Mouse (Mus musculus): Measurements from ENCODE around the gene Msl1. TPM values are rescaled to one million over a fixed set of nuclear protein-coding genes. Genes with fewer than 3 reads are reported as not detected.
A peak's percentile ranks its signal among the peaks of the same experiment; 100 is the strongest.

Msl1 gene
- polyA plus RNA-seq, 1 experiment: 40.5 TPM

DNA sequence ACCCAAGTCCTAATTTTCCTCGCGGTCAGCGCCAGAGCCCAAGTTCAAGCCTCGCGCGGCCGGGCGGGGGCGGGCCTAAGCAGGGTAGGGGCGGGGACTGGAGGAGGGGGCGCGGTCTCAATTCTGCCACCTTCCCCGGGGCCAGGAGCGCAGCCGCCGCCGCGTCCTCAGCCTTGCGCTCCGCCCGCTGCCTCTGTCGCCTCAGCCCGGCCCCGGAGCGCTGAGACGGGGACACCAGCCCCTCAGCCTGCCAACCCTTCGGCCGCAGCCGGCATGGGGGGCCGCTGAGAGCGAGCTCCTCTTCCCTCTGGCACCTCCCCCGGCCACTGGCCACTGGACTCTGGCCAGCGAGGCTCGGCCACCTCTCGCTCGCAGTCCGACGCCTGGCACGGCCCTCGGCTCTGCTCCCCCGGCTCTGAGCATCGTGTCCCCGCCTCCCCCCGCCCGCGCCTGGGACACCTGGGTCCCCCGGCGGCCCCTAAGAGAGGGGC lies 41.4 kb downstream of the Msl1 start, which contains the start of gene Rapgefl1:
TSS of gene Rapgefl1 (plus strand) at position 135 of the 491 bp plus-strand sequence.
- no peaks in the 10 kb centered on the region for H3K79me2 ChIP-seq (ENCODE audit: control insufficient read depth, insufficient read depth)
- H3ac ChIP-seq (ENCODE audit: control insufficient read depth, insufficient read length, low read depth): peak within 1 kb of the TSS; percentile 58
- TF ChIP-seq CEBPB (IDR thresholded peaks at IDR 0.05; ENCODE audit: low read depth) (no peak), MYOG (IDR thresholded peaks at IDR 0.05; ENCODE audit: control insufficient read depth, extremely low read depth, insufficient read length) (no peak), MAX (IDR thresholded peaks at IDR 0.05) (no peak), USF1 (IDR thresholded peaks at IDR 0.05; ENCODE audit: low read depth) (no peak), FOSL1 (IDR thresholded peaks at IDR 0.05; ENCODE audit: insufficient read depth, low read length, poor library complexity, severe bottlenecking) (no peak), CTCF (IDR thresholded peaks at IDR 0.05; ENCODE audit: control insufficient read depth, insufficient read depth, insufficient read length) (no peak), MYOD1 (IDR thresholded peaks at IDR 0.05; ENCODE audit: control insufficient read depth, insufficient read length, low read depth) (no peak)
- H3K36me3 ChIP-seq (ENCODE audit: control insufficient read depth, insufficient read depth): peaks cover 26% of the 10 kb centered on the region
- no peaks in the 10 kb centered on the region for H3K27me3 ChIP-seq (ENCODE audit: control insufficient read depth, insufficient read depth, insufficient read length)
- H3K79me3 ChIP-seq (ENCODE audit: low read depth): no peaks in the 10 kb centered on the region
- peak within 1 kb of the TSS; percentile 26 for H3K4me3 ChIP-seq (ENCODE audit: insufficient read depth, poor library complexity, severe bottlenecking)

DNA sequence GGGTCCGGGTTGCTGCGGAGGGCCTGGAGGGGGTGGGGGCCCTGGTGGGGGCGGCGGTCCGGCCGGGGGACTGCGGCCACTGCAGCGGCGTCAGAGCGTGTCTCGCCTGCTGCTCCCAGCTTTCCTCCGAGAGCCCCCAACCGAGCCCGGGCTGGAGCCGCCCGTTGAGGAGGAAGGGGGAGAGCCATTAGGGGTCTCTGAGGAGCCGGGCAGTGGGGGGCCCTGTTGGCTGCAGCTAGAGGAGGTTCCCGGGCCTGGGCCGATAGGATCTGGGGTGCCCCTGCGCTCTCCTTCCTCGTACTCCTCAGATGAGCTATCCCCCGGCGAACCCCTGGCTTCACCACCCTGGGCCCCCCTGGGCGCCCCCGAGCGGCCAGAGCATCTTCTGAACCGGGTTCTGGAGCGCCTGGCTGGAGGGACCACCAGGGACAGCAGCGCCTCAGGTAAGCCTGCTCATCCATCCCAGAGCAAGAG lies 42.0 kb downstream of the Msl1 start:
- no peaks in the 10 kb centered on the region for H3K79me3 ChIP-seq (ENCODE audit: low read depth)
- no peaks in the 10 kb centered on the region for H3K79me2 ChIP-seq (ENCODE audit: control insufficient read depth, insufficient read depth)
- TF ChIP-seq MYOG (IDR thresholded peaks at IDR 0.05; ENCODE audit: control insufficient read depth, extremely low read depth, insufficient read length): no peak
- no peak for TF ChIP-seq CEBPB (IDR thresholded peaks at IDR 0.05; ENCODE audit: low read depth)
- TF ChIP-seq CTCF (IDR thresholded peaks at IDR 0.05; ENCODE audit: control insufficient read depth, insufficient read depth, insufficient read length): no peak
- no peak for TF ChIP-seq USF1 (IDR thresholded peaks at IDR 0.05; ENCODE audit: low read depth)
- no peak for TF ChIP-seq FOSL1 (IDR thresholded peaks at IDR 0.05; ENCODE audit: insufficient read depth, low read length, poor library complexity, severe bottlenecking)
- no peak for TF ChIP-seq MAX (IDR thresholded peaks at IDR 0.05)
- peak overlapping the region; percentile 26 for H3K4me3 ChIP-seq (ENCODE audit: insufficient read depth, poor library complexity, severe bottlenecking)
- H3K27me3 ChIP-seq (ENCODE audit: control insufficient read depth, insufficient read depth, insufficient read length): no peaks in the 10 kb centered on the region
- H3ac ChIP-seq (ENCODE audit: control insufficient read depth, insufficient read length, low read depth): no peak overlapping the region
- peaks cover 21% of the 10 kb centered on the region for H3K36me3 ChIP-seq (ENCODE audit: control insufficient read depth, insufficient read depth)

DNA sequence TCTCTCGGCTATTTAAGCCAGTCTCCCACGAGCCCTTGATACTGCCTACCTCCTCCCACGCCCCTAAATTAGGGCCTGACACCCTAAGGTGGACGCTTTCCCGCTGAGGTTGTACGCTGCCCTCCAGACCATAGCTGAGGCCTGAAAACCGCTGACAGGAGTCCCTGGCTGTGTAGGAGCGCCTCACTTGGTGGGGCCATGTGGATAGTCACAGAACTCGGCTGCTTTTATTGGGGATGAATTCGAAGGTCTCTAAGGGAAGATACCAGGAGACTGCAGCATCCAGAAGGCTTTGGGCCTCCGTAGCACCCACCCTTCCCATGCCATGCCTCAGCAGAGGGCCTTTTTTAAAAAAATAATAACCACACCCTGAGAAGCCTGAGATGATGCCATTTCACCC lies 42.6 kb downstream of the Msl1 start:
- no peaks in the 10 kb centered on the region for H3K27me3 ChIP-seq (ENCODE audit: control insufficient read depth, insufficient read depth, insufficient read length)
- H3K79me3 ChIP-seq (ENCODE audit: low read depth): no peaks in the 10 kb centered on the region
- no peak overlapping the region for H3K4me3 ChIP-seq (ENCODE audit: insufficient read depth, poor library complexity, severe bottlenecking)
- no peak overlapping the region for H3ac ChIP-seq (ENCODE audit: control insufficient read depth, insufficient read length, low read depth)
- H3K79me2 ChIP-seq (ENCODE audit: control insufficient read depth, insufficient read depth): no peaks in the 10 kb centered on the region
- H3K36me3 ChIP-seq (ENCODE audit: control insufficient read depth, insufficient read depth): peaks cover 14% of the 10 kb centered on the region
- no peak for TF ChIP-seq CEBPB (IDR thresholded peaks at IDR 0.05; ENCODE audit: low read depth)
- no peak for TF ChIP-seq MAX (IDR thresholded peaks at IDR 0.05)
- no peak for TF ChIP-seq CTCF (IDR thresholded peaks at IDR 0.05; ENCODE audit: control insufficient read depth, insufficient read depth, insufficient read length)
- TF ChIP-seq FOSL1 (IDR thresholded peaks at IDR 0.05; ENCODE audit: insufficient read depth, low read length, poor library complexity, severe bottlenecking): no peak
- no peak for TF ChIP-seq MYOD1 (IDR thresholded peaks at IDR 0.05; ENCODE audit: control insufficient read depth, insufficient read length, low read depth)
- TF ChIP-seq MYOG (IDR thresholded peaks at IDR 0.05; ENCODE audit: control insufficient read depth, extremely low read depth, insufficient read length): no peak
- TF ChIP-seq USF1 (IDR thresholded peaks at IDR 0.05; ENCODE audit: low read depth): no peak

DNA sequence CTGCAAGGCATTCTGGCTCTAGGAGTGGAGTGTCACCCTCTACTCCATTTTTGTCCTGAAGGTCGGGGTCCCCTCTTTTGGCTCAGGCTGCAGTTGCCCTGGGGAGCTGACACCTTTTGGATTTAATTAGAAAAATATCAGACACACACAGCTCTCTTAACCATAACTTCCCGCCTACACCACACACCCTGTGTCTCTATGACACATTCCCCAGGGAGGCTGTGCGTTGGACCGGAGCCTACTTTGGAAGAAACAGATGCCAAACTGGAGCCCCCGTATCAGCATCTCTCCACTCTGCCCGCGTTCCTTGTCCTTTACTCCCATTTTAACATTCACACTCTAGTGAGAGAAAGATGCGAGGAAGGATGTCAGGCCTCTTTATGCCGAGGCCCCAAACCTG lies 43.2 kb downstream of the Msl1 start:
- no peak overlapping the region for H3K4me3 ChIP-seq (ENCODE audit: insufficient read depth, poor library complexity, severe bottlenecking)
- H3K79me2 ChIP-seq (ENCODE audit: control insufficient read depth, insufficient read depth): no peaks in the 10 kb centered on the region
- no peaks in the 10 kb centered on the region for H3K27me3 ChIP-seq (ENCODE audit: control insufficient read depth, insufficient read depth, insufficient read length)
- no peak overlapping the region for H3ac ChIP-seq (ENCODE audit: control insufficient read depth, insufficient read length, low read depth)
- no peak for TF ChIP-seq USF1 (IDR thresholded peaks at IDR 0.05; ENCODE audit: low read depth)
- no peak for TF ChIP-seq CTCF (IDR thresholded peaks at IDR 0.05; ENCODE audit: control insufficient read depth, insufficient read depth, insufficient read length)
- no peak for TF ChIP-seq FOSL1 (IDR thresholded peaks at IDR 0.05; ENCODE audit: insufficient read depth, low read length, poor library complexity, severe bottlenecking)
- TF ChIP-seq MYOG (IDR thresholded peaks at IDR 0.05; ENCODE audit: control insufficient read depth, extremely low read depth, insufficient read length): no peak
- no peak for TF ChIP-seq MAX (IDR thresholded peaks at IDR 0.05)
- no peak for TF ChIP-seq CEBPB (IDR thresholded peaks at IDR 0.05; ENCODE audit: low read depth)
- TF ChIP-seq MYOD1 (IDR thresholded peaks at IDR 0.05; ENCODE audit: control insufficient read depth, insufficient read length, low read depth): no peak
- no peaks in the 10 kb centered on the region for H3K79me3 ChIP-seq (ENCODE audit: low read depth)
- peaks cover 8% of the 10 kb centered on the region for H3K36me3 ChIP-seq (ENCODE audit: control insufficient read depth, insufficient read depth)

DNA sequence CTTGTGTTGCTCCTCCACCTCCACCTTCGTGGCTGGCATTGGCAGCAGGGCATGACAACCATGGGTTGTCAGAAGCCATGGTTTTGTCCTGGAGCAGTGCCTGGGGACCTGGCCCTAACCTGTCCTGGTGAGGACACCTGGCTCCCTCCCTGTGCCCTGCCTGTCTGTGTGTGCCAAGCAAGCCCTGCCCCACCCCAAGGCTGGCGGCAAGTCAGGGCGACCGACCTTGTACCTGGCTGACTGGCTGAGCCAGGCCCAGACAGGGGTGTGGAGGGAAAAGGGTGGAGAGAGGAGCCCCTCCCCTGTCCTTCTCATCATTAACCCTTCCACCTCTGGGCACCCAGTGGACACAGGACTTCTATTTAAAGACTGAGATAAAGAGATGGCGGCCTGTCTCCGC lies 44.1 kb downstream of the Msl1 start:
- Histone ChIP-seq H3ac (ENCODE audit: control insufficient read depth, insufficient read length, low read depth) (no peak overlapping the region), H3K36me3 (ENCODE audit: control insufficient read depth, insufficient read depth) (no peaks in the 10 kb centered on the region), H3K79me3 (ENCODE audit: low read depth) (no peaks in the 10 kb centered on the region), H3K27me3 (ENCODE audit: control insufficient read depth, insufficient read depth, insufficient read length) (no peaks in the 10 kb centered on the region), H3K79me2 (ENCODE audit: control insufficient read depth, insufficient read depth) (no peaks in the 10 kb centered on the region), H3K4me3 (ENCODE audit: insufficient read depth, poor library complexity, severe bottlenecking) (no peak overlapping the region)
- TF ChIP-seq MYOD1 (IDR thresholded peaks at IDR 0.05; ENCODE audit: control insufficient read depth, insufficient read length, low read depth) (no peak), USF1 (IDR thresholded peaks at IDR 0.05; ENCODE audit: low read depth) (no peak), CEBPB (IDR thresholded peaks at IDR 0.05; ENCODE audit: low read depth) (no peak), MAX (IDR thresholded peaks at IDR 0.05) (no peak), CTCF (IDR thresholded peaks at IDR 0.05; ENCODE audit: control insufficient read depth, insufficient read depth, insufficient read length) (no peak), FOSL1 (IDR thresholded peaks at IDR 0.05; ENCODE audit: insufficient read depth, low read length, poor library complexity, severe bottlenecking) (no peak)

DNA sequence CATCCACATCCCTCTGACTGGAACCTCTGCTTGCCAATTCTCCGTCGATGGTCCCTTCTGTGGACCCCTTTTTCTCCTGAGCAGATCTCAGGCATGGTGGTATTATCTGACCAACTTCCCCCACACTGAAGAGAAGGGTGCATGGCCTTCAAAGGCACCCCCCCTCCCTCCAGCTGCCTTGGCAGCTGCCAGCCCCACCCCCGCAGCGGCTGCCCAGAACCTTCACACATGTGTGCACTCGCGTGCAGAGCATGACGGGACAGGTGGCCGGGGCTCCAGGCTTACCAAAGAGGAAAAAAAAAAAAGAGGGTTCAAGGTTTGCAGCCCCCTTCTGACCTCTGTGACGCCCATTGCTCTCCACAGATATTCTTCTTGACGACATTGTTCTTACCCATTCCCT lies 44.6 kb downstream of the Msl1 start:
- H3ac ChIP-seq (ENCODE audit: control insufficient read depth, insufficient read length, low read depth): no peak overlapping the region
- H3K36me3 ChIP-seq (ENCODE audit: control insufficient read depth, insufficient read depth): no peaks in the 10 kb centered on the region
- H3K79me2 ChIP-seq (ENCODE audit: control insufficient read depth, insufficient read depth): no peaks in the 10 kb centered on the region
- H3K79me3 ChIP-seq (ENCODE audit: low read depth): no peaks in the 10 kb centered on the region
- H3K4me3 ChIP-seq (ENCODE audit: insufficient read depth, poor library complexity, severe bottlenecking): no peak overlapping the region
- no peaks in the 10 kb centered on the region for H3K27me3 ChIP-seq (ENCODE audit: control insufficient read depth, insufficient read depth, insufficient read length)
- no peak for TF ChIP-seq MYOD1 (IDR thresholded peaks at IDR 0.05; ENCODE audit: control insufficient read depth, insufficient read length, low read depth)
- no peak for TF ChIP-seq CEBPB (IDR thresholded peaks at IDR 0.05; ENCODE audit: low read depth)
- no peak for TF ChIP-seq FOSL1 (IDR thresholded peaks at IDR 0.05; ENCODE audit: insufficient read depth, low read length, poor library complexity, severe bottlenecking)
- TF ChIP-seq CTCF (IDR thresholded peaks at IDR 0.05; ENCODE audit: control insufficient read depth, insufficient read depth, insufficient read length): no peak
- no peak for TF ChIP-seq USF1 (IDR thresholded peaks at IDR 0.05; ENCODE audit: low read depth)
- TF ChIP-seq MYOG (IDR thresholded peaks at IDR 0.05; ENCODE audit: control insufficient read depth, extremely low read depth, insufficient read length): no peak
- TF ChIP-seq MAX (IDR thresholded peaks at IDR 0.05): no peak
